Mouse (Mus musculus) CH12.LX (cell line): ENCODE measurements at regions not wholly inside any gene's neighbourhood (a gene's known extent, or its start where the extent isn't known, plus 50 kb on each side); places are given as distances from the start of the nearest gene placed in this dataset.

ENCODE experiments used
- CHD2 ChIP-seq: IDR thresholded peaks from 2 replicates; pipeline ENCODE4 v1.6.1; 2011; ENCODE audit warnings: low read length, improper control_type of control experiment
- CTCF ChIP-seq, 2 experiments: IDR thresholded peaks in 1 of 2; conservative IDR thresholded peaks in 1 of 2; 2 replicates each; pipeline ENCODE4 v1.5.1; 2011 to 2012; ENCODE audit warnings: low read depth in 2 of 2, low read length in 2 of 2, improper control_type of control experiment in 1 of 2, inconsistent platforms in 1 of 2, mild to moderate bottlenecking in 1 of 2, moderate library complexity in 1 of 2
- MYC ChIP-seq: IDR thresholded peaks from 2 replicates; pipeline ENCODE4 v1.6.1; 2011; ENCODE audit warnings: low read depth, mild to moderate bottlenecking, improper control_type of control experiment, low read length
- NRF1 ChIP-seq: IDR thresholded peaks from 2 replicates; pipeline ENCODE4 v1.6.1; 2014; ENCODE audit warnings: low read depth, mild to moderate bottlenecking, inconsistent platforms, low read length, improper control_type of control experiment, moderate library complexity
- POLR2A ChIP-seq: IDR thresholded peaks from 2 replicates; pipeline ENCODE4 v1.6.1; 2011; ENCODE audit warnings: low read depth, mild to moderate bottlenecking, improper control_type of control experiment, low read length
- USF2 ChIP-seq: conservative IDR thresholded peaks from 2 replicates; pipeline ENCODE4 v1.6.1; 2011; ENCODE audit warnings: low read depth, low read length, improper control_type of control experiment

DNA sequence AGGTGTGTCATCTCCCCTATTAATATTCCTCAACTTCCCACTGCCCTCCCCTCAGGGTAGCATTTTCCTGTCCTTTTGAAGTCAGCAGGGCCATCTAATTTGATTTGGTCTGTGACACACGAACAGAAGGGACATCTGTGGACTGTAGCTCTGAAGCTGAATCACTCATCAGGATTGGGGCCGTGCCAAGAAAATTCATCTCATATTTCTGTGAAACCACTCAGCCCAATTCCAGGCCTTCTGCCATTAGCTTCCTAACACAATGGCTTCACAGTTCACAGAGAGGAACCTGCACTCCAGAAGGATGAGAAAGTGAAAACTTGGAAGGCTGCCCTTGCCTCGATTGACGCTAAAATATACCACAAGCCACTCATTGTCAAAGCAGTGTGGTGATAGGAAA, 86.1 kb downstream of the Abhd5 start:
- TF ChIP-seq MYC (no peak), USF2 (no peak), CTCF (conservative IDR thresholded peaks at IDR 0.05 in 1 of 2, IDR thresholded peaks at IDR 0.05 in 1 of 2; ENCODE audit: low read depth in 2 of 2, low read length in 2 of 2) (no peak), NRF1 (no peak), POLR2A (no peak), CHD2 (no peak)
